Mouse (Mus musculus) thymus, postnatal 0 days (tissue): ENCODE measurements around the gene Lrrtm3. TPM values are rescaled to one million over a fixed set of nuclear protein-coding genes. Genes with fewer than 3 reads are reported as not detected.

Experiments used
- DNase-seq: peaks from one replicate; pipeline ENCODE4 v3.0.0-alpha.2; 2015; ENCODE audit warnings: low spot score
- polyA plus RNA-seq: library from polyadenylated mRNA; unstranded; fragments of >200 nt; fragmentation: Nextera tagmentation; extraction: Ambion mirVana; gene quantifications from 2 replicates; pipeline ENCODE4 v1.2.1, GENCODE M21; 2015

Lrrtm3 gene
- polyA plus RNA-seq = 0.58 and 1.1 TPM in 2 replicates

DNA sequence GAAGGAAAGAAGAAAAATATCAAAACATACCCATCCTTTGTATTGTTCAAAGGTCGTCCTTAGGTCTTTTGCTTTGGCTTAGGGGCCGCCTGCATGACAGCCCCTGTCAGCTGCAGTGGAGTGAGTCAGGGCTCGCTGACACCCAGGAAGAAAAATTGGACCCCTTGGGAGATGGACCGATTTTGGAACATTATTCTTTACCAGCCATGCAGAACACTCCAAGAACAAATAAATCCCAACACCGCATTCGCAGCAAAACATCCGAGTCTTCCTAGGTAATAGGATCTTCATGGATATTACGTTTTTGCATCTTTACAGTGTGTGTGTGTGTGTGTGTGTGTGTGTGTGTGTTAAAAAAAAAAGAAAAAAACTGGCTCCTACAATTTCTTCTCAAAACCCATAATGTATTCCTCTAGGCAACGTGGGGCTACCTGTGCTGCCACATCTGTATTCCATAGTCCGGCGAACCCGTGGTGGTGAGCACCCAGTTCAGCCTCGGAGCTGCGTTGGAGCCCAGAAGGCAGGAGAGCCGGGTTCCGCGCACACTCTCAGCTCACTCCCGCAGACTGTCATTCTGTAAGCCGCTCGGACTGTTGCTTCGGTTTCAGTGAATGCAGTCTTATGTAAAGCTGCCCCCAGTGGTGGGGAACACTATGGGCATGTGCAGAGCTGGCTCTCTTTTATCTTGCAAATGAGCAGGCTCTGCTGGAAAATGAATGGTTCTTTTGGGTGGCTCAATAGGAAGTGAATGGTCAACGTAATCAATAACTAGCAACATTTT, at the start of gene Lrrtm3:
Gene Lrrtm3 (minus strand): TSS at position 598 of the 781 bp plus-strand sequence.
- DNase-seq = no peak

DNA sequence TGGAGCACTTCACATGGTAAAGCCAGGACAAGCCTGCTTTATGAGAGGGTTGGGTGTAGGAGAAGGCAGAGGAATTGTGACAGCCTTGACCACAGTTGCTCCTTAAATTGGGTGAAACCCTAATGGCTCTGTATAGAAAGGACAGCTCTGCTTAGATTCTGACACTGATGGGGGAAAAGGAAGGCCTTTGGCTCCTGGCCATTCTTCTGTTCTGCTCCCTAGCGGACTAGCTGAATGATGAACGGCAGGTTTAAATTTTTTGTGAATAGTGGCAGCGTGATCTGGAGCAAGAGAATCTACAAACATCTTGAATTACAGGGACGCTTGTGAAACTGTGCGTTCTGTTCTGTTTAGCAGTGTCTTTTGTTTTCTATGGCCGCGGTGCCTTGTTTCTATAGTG, 45.4 kb upstream of the Lrrtm3 start:
- no peak for DNase-seq

DNA sequence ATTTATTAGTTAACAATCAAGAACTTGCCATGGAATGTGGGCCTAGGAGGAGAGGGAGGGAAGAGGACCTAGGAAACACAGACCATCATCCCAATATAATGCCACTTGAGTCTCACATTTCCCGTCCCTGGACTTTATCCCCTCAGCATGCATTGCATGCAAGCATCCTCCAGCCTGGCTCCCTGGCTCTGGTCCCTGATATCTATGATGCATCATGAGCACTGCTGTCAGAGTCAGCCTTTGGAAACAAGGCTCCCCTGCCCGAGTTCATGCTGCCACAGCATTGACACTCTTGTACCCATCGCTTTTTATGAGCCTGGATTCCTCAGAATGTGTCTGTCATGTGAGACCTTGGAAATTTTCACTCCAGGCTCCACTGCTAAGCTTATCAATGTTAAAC, 43.4 kb upstream of the Lrrtm3 start:
- no peak for DNase-seq

GRCm38 (mm10) chr10:64130397-64131150, 40.5 kb upstream of the Lrrtm3 start:
- DNase-seq = no peak

DNA sequence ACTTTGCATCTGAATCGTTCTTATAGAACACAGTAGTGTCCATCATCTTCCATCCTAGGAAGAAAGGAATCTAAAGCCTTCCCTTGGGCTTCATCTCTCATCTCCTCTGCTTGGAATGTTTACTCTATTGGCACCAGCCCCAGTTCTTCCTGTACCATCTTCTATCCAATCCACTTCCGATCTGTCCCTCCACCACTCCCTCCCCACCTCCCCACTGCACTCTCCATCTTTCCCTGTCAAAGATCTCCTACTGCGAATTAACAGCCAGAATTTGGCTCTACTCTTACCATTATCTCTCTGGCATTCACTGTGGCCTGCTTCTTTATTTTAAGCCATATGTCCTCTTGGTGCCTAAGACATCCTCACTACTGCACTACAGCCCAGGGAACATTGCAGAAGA, 28.8 kb upstream of the Lrrtm3 start:
- no peak for DNase-seq

- no peak for DNase-seq
Measured at GRCm38 (mm10) chr10:64115246-64115645, 25.2 kb upstream of the Lrrtm3 start.

DNA sequence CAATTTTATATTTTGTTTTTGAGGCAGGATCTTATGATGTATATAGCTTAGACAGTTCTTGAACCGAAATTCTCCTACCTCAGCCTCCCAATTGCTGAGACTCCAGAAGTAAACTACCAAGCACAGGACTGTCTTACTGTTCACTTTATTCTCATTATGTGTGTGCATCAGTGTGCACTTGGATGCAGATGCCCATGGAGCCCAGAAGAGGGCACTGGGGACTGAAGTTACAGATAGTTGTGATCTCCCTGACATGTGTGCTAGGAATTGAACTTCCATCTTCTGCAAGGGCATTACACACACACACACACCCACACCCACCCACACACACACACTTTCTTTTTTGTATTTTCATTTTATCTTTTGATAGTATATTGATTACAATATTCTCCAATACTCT, 6.5 kb upstream of the Lrrtm3 start:
- DNase-seq = no peak

DNA sequence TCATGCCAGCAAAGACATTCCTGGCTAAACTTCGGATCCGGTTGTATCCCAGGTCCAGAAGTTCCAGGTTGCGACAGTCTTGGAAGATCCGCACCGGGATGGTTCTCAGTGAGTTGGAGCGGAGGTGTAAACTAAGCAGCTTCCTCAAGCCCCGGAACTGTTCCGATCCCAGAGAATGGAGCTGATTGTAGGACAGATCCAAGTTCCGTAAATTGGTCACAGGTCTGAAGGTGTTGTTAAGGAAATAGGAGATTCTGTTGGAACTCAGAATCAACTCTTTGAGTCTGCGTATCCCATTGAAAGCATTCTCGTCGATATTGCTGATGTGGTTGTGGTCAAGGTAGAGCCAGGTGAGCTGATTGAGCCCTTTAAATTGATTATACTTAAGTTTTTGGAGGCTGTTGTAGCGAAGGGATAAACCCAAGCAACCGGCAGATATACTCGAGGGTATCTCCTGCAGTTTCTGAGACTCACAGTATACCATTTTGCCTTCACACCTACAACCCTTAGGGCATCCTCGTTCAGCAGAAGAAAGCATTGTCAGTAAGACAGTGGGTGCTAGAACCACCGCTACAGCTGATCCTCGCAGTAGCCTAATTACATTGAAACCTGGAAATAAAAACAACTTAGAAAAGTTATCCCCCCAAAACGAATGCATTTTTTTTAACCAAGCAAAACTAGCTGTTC, 1.2 kb downstream of the Lrrtm3 start:
- no peak for DNase-seq

- DNase-seq = no peak
Measured at GRCm38 (mm10) chr10:64087936-64088773, 1.9 kb downstream of the Lrrtm3 start.

GRCm38 (mm10) chr10:64087521-64087920, 2.6 kb downstream of the Lrrtm3 start:
- DNase-seq = no peak

DNA sequence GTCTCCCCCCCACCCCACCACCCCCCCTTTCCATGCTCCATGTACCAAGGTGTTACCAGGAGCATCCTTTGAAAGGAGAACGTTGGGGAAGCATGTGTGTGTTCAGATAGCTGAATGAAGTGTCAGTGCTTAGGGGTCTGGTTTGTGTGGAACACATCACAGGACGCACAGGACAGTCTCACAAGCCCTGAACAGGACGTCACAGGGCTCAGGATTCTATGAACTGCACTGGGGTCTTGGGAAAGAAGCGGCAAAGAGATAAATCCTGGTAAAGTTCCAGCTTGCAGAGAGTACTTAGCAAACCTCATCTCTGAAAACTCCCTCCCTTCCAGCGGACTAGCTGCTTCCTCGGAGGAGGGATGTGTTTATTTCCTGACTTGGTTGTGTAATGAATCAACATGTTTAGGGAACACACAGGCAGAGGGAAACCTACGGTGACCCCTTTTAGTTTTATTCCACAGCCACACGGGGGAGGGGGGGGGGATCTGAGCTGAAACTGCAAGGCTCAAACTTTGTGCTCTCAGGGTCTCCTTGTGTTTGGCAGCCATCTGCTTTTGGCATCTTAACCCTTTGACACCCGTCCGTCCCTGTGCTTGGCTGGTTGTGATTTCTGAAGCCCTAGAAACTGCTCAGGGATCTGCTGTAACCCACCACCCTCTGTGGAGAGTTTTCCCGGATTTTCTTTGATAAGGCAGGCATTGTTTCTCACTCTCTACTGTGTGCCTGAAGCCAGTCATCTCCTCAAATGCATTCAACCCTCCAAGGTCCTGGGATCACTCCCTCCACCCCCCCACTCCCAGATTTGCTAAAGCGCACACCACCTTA, 3.3 kb downstream of the Lrrtm3 start:
- DNase-seq = no peak

DNA sequence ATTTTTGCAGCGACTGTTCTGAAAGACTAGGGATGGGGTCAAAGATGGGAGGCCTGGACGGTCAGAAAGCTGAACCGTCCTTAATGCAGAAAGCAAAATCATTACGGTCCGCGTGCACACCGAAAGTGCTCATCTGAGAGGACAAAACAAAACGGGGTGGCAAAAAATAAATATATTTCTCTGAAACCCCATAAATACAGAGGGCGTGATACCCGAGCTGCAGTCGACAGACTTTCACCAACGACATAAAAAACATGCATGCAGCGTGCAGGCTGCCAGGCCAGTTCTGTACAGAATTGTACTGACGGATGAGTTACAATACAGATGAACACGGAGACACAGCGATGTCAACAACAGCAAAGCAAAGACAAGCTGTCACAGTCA, 3.9 kb downstream of the Lrrtm3 start:
- no peak for DNase-seq

DNA sequence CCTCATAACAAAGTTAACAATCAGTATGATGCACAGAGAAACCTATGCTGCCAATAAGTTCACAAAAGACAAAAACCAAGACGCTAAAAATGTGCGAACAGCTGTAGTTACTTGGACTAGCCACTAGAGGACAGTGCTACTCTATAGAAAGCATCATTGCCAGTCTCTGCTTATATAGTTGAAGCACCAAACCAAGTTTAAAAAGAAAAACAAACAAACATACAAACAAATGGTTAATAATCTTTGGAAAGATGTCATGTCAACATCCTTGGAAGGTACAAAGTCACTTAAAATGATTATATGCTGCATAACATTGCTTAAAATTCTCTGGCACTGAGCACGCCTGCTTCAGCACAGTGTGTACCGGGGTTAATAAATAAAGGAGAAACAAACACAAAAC, 5.6 kb downstream of the Lrrtm3 start:
- DNase-seq = no peak

- no peak for DNase-seq
Measured at GRCm38 (mm10) chr10:64083813-64084212, 6.3 kb downstream of the Lrrtm3 start.

GRCm38 (mm10) chr10:64082345-64082744, 7.7 kb downstream of the Lrrtm3 start:
- DNase-seq = no peak

DNA sequence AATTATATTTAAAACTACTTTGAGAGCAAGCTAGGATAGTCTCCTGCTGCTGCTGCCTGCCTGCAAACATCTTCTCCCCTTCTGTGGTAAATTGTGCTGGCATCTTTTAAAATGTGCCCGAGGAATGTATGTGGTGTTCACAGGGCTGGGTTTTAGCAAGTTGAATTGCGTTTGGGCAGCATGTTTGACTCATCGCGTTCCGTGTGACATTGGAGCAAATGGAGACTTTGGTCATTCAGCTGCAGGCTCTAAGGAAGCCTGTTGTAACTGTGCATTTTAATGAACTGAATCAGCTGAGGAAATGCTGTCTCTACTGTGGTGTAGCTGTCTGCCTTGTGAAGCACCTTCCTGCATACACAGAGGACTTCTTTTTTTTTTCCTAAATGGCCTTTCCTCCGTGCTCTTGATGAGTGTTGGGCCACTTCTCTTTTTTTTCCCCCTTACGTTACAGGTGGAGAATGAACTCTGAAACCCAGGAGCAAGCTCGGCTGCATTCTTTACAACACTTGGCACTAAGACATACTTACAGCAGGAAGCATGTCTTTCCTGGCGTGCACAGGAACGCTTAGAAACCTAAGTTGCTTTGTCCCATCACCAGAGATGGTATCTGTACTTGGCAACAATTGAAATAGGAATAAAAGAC, 13.5 kb downstream of the Lrrtm3 start:
- no peak for DNase-seq

DNA sequence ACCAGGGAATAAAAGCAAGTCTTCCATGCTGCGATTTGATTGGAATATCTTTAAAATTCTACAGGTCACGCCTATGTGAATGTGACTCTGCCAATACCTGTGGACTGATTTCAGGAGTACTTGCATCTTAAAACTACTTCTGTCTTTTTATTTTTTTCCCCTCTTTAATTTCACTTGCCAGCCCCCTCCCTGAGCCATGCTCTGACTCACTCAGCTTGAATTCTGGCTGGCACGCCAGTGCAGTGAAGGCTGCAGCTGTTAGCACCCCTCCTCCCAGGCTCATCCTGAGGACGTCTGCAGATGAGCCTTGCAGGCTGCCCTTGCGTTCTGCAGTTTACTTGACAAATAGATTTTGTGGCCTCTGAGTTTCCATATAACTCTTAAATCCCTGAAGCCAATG, 14.1 kb downstream of the Lrrtm3 start:
- DNase-seq = no peak

DNA sequence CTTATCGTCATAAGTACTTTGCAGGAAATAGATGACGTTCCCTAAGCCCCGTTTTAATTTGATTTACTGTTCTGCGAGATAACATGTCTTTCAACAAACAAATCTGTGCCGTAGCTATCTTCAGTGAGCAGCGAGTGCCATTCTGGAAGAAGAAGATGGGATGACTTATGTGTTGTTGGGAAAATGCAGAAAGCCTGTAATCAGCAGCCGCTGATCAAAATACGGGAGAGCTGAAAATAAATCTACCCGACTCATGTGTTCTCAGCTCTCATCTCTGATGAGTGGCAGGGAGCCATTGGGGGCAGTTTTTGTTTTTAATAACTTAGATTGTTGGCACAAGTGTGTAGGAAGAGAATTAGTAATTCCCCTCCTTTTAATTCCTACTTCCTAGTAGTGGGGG, 26.4 kb downstream of the Lrrtm3 start:
- no peak for DNase-seq

- no peak for DNase-seq
Measured at GRCm38 (mm10) chr10:64049946-64050345, 40.1 kb downstream of the Lrrtm3 start.

GRCm38 (mm10) chr10:64049151-64049550, 40.9 kb downstream of the Lrrtm3 start:
- DNase-seq = no peak
